ENCODE assay signal across 11 mouse cellular contexts in genomic region chr5:144978533-144979107, GRCm38 (mm10). TPM values are rescaled to one million over a fixed set of nuclear protein-coding genes. Genes with fewer than 3 reads are reported as not detected.
A peak's percentile ranks its signal among the peaks of the same experiment; 100 is the strongest.
DNase-seq lines count a peak whose midpoint lies in the region; ATAC-seq and TF ChIP-seq lines count a peak whose summit lies in the region.
"Had no signal": no experiment of that assay in that cellular context is flagged by ENCODE, and none has a peak within 500 bp of the region (broad histone marks: within the 10 kb centered on the region; RNA-seq: fewer than 3 reads in every experiment).

No protein-coding gene starts in this region.

- intact Hi-C loops in gastrocnemius, adult 2 months (cut with DNase I), result no loop called here

- WGBS in heart, embryonic 15.5 days, result 31% methylated on average over 10 of the region's 10 CpGs
- 53% methylated on average over 10 of the region's 10 CpGs for WGBS in stomach, embryonic 16.5 days
- 79% methylated on average over 10 of the region's 10 CpGs for WGBS in hindbrain, embryonic 14.5 days

- H3K9me3 ChIP-seq in heart, embryonic 15.5 days (replicated peaks), result peaks cover 4% of the 10 kb centered on the region; the same call in 1 of the 2 replicates
- peaks cover 7% of the 10 kb centered on the region; the same call in 1 of the 2 replicates for H3K9me3 ChIP-seq in stomach, embryonic 16.5 days (replicated peaks; ENCODE audit: control insufficient read depth, low read length)
- no peaks in the 10 kb centered on the region for H3K9me3 ChIP-seq in hindbrain, embryonic 14.5 days (ENCODE audit: control insufficient read depth, low read length)

- ATAC-seq in heart, embryonic 15.5 days (replicated peaks; ENCODE audit: insufficient number of reproducible peaks, insufficient read depth, low FRiP score, low read depth), result peak; percentile 72; the same call in 1 of the 2 replicates
- ATAC-seq in stomach, embryonic 16.5 days (ENCODE audit: insufficient read depth, low FRiP score), result peak; percentile 85
- no peak for ATAC-seq in hindbrain, embryonic 14.5 days (ENCODE audit: low FRiP score)

- H3K4me3 ChIP-seq in gastrocnemius, adult 2 months, result no peak overlapping the region
- no peak overlapping the region for H3K4me3 ChIP-seq in heart, embryonic 15.5 days
- H3K4me3 ChIP-seq in stomach, embryonic 16.5 days (replicated peaks; ENCODE audit: low read length), result no peak overlapping the region
- no peak overlapping the region for H3K4me3 ChIP-seq in hindbrain, embryonic 14.5 days (replicated peaks; ENCODE audit: low read length)
- H3K4me3 ChIP-seq: embryonic facial prominence, embryonic 13.5 days; hindbrain, embryonic 10.5 days had no signal

- H3K4me1 ChIP-seq in heart, embryonic 15.5 days (replicated peaks), result peaks cover 9% of the 10 kb centered on the region
- H3K4me1 ChIP-seq in stomach, embryonic 16.5 days (ENCODE audit: control insufficient read depth, insufficient read depth, low read length), result no peaks in the 10 kb centered on the region
- no peaks in the 10 kb centered on the region for H3K4me1 ChIP-seq in hindbrain, embryonic 14.5 days (replicated peaks; ENCODE audit: control insufficient read depth, insufficient read depth, low read length)
- H3K4me1 ChIP-seq: embryonic facial prominence, embryonic 13.5 days; hindbrain, embryonic 10.5 days had no signal

- no peaks in the 10 kb centered on the region for H3K27me3 ChIP-seq in heart, embryonic 15.5 days
- H3K27me3 ChIP-seq in stomach, embryonic 16.5 days (ENCODE audit: control insufficient read depth, insufficient read depth, low read length), result no peaks in the 10 kb centered on the region
- H3K27me3 ChIP-seq in hindbrain, embryonic 14.5 days (ENCODE audit: control insufficient read depth, insufficient read depth, low read length), result no peaks in the 10 kb centered on the region
- H3K27me3 ChIP-seq: embryonic facial prominence, embryonic 13.5 days had no signal

- no peak for TF ChIP-seq CTCF in gastrocnemius, adult 2 months (IDR thresholded peaks at IDR 0.05)

- H3K27ac ChIP-seq in gastrocnemius, adult 2 months, result no peak overlapping the region
- H3K27ac ChIP-seq in heart, embryonic 15.5 days, result peak overlapping the region; percentile 60
- H3K27ac ChIP-seq in stomach, embryonic 16.5 days (ENCODE audit: low read length), result peak overlapping the region; percentile 91
- no peak overlapping the region for H3K27ac ChIP-seq in hindbrain, embryonic 14.5 days
- H3K27ac ChIP-seq: embryonic facial prominence, embryonic 13.5 days; hindbrain, embryonic 10.5 days had no signal

- no peak overlapping the region for H3K9ac ChIP-seq in heart, embryonic 15.5 days
- peak overlapping the region; percentile 31; the same call in 1 of the 2 replicates for H3K9ac ChIP-seq in stomach, embryonic 16.5 days (ENCODE audit: low read length)
- no peak overlapping the region for H3K9ac ChIP-seq in hindbrain, embryonic 14.5 days
- H3K9ac ChIP-seq: embryonic facial prominence, embryonic 13.5 days had no signal

- peak overlapping the region; percentile 21; the same call in 1 of the 2 replicates for H3K4me2 ChIP-seq in heart, embryonic 15.5 days
- peak overlapping the region; percentile 19; the same call in 1 of the 2 replicates for H3K4me2 ChIP-seq in stomach, embryonic 16.5 days (ENCODE audit: low read depth, low read length)
- no peak overlapping the region for H3K4me2 ChIP-seq in hindbrain, embryonic 14.5 days (replicated peaks)
- H3K4me2 ChIP-seq: embryonic facial prominence, embryonic 13.5 days had no signal

- no peaks in the 10 kb centered on the region for H3K36me3 ChIP-seq in heart, embryonic 15.5 days
- no peaks in the 10 kb centered on the region for H3K36me3 ChIP-seq in stomach, embryonic 16.5 days (ENCODE audit: control insufficient read depth, insufficient read depth, low read length)
- no peaks in the 10 kb centered on the region for H3K36me3 ChIP-seq in hindbrain, embryonic 14.5 days (replicated peaks; ENCODE audit: control insufficient read depth, insufficient read depth)
- H3K36me3 ChIP-seq: embryonic facial prominence, embryonic 13.5 days; hindbrain, embryonic 10.5 days had no signal

- peak; percentile 24 for DNase-seq in gastrocnemius, postnatal 10 days
- no peak for DNase-seq in gastrocnemius, adult 2 months
- DNase-seq in kidney, postnatal 14 days, result peak; percentile 76
- no peak for DNase-seq in hindbrain, embryonic 14.5 days (ENCODE audit: low spot score)
- no peak for DNase-seq in embryo, embryonic 10.5 days (ENCODE audit: low spot score)
- no peak for DNase-seq in frontal cortex, postnatal 36 days (ENCODE audit: low spot score in 2 of 2)

RNA-seq across cellular contexts. Expression of gene Smurf1, which starts 13.0 kb away (rescaled TPM):
- 10 to 100 TPM; 15.7 to 20.2 TPM for total RNA-seq in gastrocnemius, postnatal 10 days (2021)
- 10 to 100 TPM in 1 of 2 experiments, 1 to 10 TPM in 1; 9.3 to 16.8 TPM for total RNA-seq in gastrocnemius, adult 2 months (2021)
- polyA plus RNA-seq in heart, embryonic 15.5 days (2015; fragmentation: Nextera tagmentation; extraction: Ambion mirVana), result 11.3 and 13.8 TPM in 2 replicates
- polyA plus RNA-seq in stomach, embryonic 16.5 days (2015; fragmentation: Nextera tagmentation; extraction: Ambion mirVana), result 7.0 and 7.7 TPM in 2 replicates
- 43.6 and 44.0 TPM in 2 replicates for polyA plus RNA-seq in hindbrain, embryonic 14.5 days (2014; fragmentation: Nextera tagmentation; extraction: Ambion mirVana)

RNA-seq across cellular contexts. Expression of gene Gm4871, which starts 53.9 kb away (rescaled TPM):
- total RNA-seq in gastrocnemius, postnatal 10 days (2021), result not detected
- not detected for total RNA-seq in gastrocnemius, adult 2 months (2021)
- not detected in 2 replicates for polyA plus RNA-seq in heart, embryonic 15.5 days (2015; fragmentation: Nextera tagmentation; extraction: Ambion mirVana)
- not detected in 2 replicates for polyA plus RNA-seq in stomach, embryonic 16.5 days (2015; fragmentation: Nextera tagmentation; extraction: Ambion mirVana)
- polyA plus RNA-seq in hindbrain, embryonic 14.5 days (2014; fragmentation: Nextera tagmentation; extraction: Ambion mirVana), result not detected in 2 replicates
- polyA plus RNA-seq: embryonic facial prominence, embryonic 13.5 days; limb, embryonic 14.5 days had no signal

Comparison
In these comparisons a context has a peak if more than half of its experiments do, and no peak if none do; other contexts are left out.
1. DNase-seq: peak in gastrocnemius, postnatal 10 days (single experiment) and kidney, postnatal 14 days (single experiment); none in gastrocnemius, adult 2 months (single experiment), hindbrain, embryonic 14.5 days (single experiment), embryo, embryonic 10.5 days (single experiment) and frontal cortex, postnatal 36 days (0 of 2).
2. H3K27ac ChIP-seq: peak in heart, embryonic 15.5 days (single experiment) and stomach, embryonic 16.5 days (single experiment); none in gastrocnemius, adult 2 months (single experiment) and hindbrain, embryonic 14.5 days (single experiment).